In the genomic region with DNA sequence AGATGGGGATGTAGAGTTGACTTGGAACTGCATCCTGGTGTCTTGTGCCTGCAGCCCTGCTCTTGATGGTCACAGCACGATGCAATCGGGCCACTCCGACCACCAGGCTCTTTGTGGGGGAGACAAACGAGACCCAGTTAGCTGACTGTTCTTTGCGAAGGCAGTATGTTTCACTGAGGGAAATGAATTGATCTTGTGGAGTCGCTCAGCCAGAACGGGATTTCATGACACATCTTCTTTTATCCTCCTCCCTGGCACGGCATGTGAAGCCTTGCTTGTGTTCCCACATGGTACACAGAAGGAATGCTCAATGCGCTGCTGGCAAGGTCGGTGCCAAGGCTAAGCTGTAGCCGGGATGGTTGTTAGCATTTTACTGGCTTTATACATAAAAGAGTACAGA, we compare ENCODE assay signal across 12 mouse cellular contexts.
DNase-seq lines count a peak whose midpoint lies in the region; ATAC-seq and TF ChIP-seq lines count a peak whose summit lies in the region.
"Had no signal": no experiment of that assay in that cellular context is flagged by ENCODE, and none has a peak within 500 bp of the region (broad histone marks: within the 10 kb centered on the region; RNA-seq: fewer than 3 reads in every experiment).

No protein-coding gene starts in this region.

- DNase-seq in retina, postnatal 1 day = peak; percentile 37
- DNase-seq in retina, embryonic 14.5 days (ENCODE audit: low spot score) = no peak
- DNase-seq in left cerebral cortex, adult 8-10 months (ENCODE audit: low spot score in 2 of 2) = peak; percentile 33 to 57
- no peak for DNase-seq in gastrocnemius, adult 2 months
- no peak for DNase-seq in B cell, adult 2 months
- DNase-seq in heart, adult 8-10 months (ENCODE audit: low spot score) = no peak
- DNase-seq: gastrocnemius, postnatal 14 days; liver, postnatal 0 days had no signal

- H3K4me3 ChIP-seq in forebrain, embryonic 16.5 days (replicated peaks; ENCODE audit: low read length) = no peak overlapping the region
- H3K4me3 ChIP-seq in gastrocnemius, adult 2 months = no peak overlapping the region
- H3K4me3 ChIP-seq: myocyte had no signal

- intact Hi-C loops in gastrocnemius, adult 2 months (cut with DNase I) = no loop called here

- ATAC-seq in forebrain, embryonic 16.5 days = peak; percentile 95
- no peak for ATAC-seq in megakaryocyte progenitor cell, adult 5-6 weeks (replicated peaks; ENCODE audit: poor library complexity)
- ATAC-seq: liver, postnatal 0 days had no signal

- H3K4me1 ChIP-seq in forebrain, embryonic 16.5 days (replicated peaks; ENCODE audit: control insufficient read depth, insufficient read depth, low read length) = peaks cover 10% of the 10 kb centered on the region

- WGBS in forebrain, embryonic 16.5 days = 29% methylated on average over 11 of the region's 11 CpGs

- H3K9me3 ChIP-seq in forebrain, embryonic 16.5 days (ENCODE audit: control insufficient read depth, low read length) = peaks cover 4% of the 10 kb centered on the region

- peak overlapping the region; percentile 29; the same call in 1 of the 2 replicates for H3K27ac ChIP-seq in forebrain, embryonic 16.5 days (ENCODE audit: low read length)
- H3K27ac ChIP-seq in gastrocnemius, adult 2 months = no peak overlapping the region
- H3K27ac ChIP-seq: kidney, postnatal 0 days had no signal

- no peak overlapping the region for H3K9ac ChIP-seq in forebrain, embryonic 16.5 days (replicated peaks; ENCODE audit: low read depth, low read length)
- H3K9ac ChIP-seq: liver, postnatal 0 days had no signal

- peak overlapping the region; percentile 34; the same call in 1 of the 2 replicates for H3K4me2 ChIP-seq in forebrain, embryonic 16.5 days (ENCODE audit: low read length)

- H3K36me3 ChIP-seq in forebrain, embryonic 16.5 days (ENCODE audit: control insufficient read depth, insufficient read depth) = no peaks in the 10 kb centered on the region

- TF ChIP-seq CTCF in gastrocnemius, adult 2 months (IDR thresholded peaks at IDR 0.05) = no peak

- no peaks in the 10 kb centered on the region for H3K27me3 ChIP-seq in forebrain, embryonic 16.5 days (replicated peaks; ENCODE audit: control insufficient read depth, insufficient read depth, low read length)

Comparison
In these comparisons a context has a peak if more than half of its experiments do, and no peak if none do; other contexts are left out.
1. DNase-seq: peak in retina, postnatal 1 day (single experiment) and left cerebral cortex, adult 8-10 months (2 of 2); none in retina, embryonic 14.5 days (single experiment), gastrocnemius, adult 2 months (single experiment), B cell, adult 2 months (0 of 2) and heart, adult 8-10 months (single experiment).